Mouse (Mus musculus) Patski (cell line): ENCODE results near the gene B3galt1. TPM values are rescaled to one million over a fixed set of nuclear protein-coding genes. Genes with fewer than 3 reads are reported as not detected.

ENCODE experiments used
- ATAC-seq: fragments of 100-300 bp; one replicate; pipeline ENCODE4 v1.8.0; 2021
- CTCF ChIA-PET: fragments of 350-600 bp; sonication (Branson Sonifier 250); formaldehyde crosslinking; loops from one replicate; lab custom pipeline; 2022; ENCODE audit warnings: inconsistent platforms; lab: Charles Lee
- POLR2A ChIA-PET: fragments of 350-600 bp; sonication (Branson Sonifier 250); formaldehyde crosslinking; loops from one replicate; lab custom pipeline; 2022; ENCODE audit warnings: antibody characterized with exemption, inconsistent platforms; lab: Charles Lee
- DNase-seq: peaks from one replicate; pipeline ENCODE4 v3.0.0-alpha.2; 2011; ENCODE audit warnings: low read depth, low spot score
- H3K27me3 ChIP-seq: fragments of 371-371 bp; one replicate; pipeline ENCODE4 v1.5.1; 2021
- CTCF ChIP-seq: fragments of 100-300 bp; IDR thresholded peaks from one replicate; pipeline ENCODE4 v1.5.1; 2021
- in situ Hi-C: fragments of 300-500 bp; cut with MboI; formaldehyde crosslinking; loops from 3 replicates; pipeline ENCODE4 v1.11.1; 2018; ENCODE audit warnings: low pct_unique_long_range_greater_than_20kb, mixed read lengths
- polyA plus RNA-seq: library from polyadenylated mRNA; unstranded; gene quantifications from one replicate; pipeline ENCODE4 v1.2.3, GENCODE M21; 2021

Gene B3galt1
- polyA plus RNA-seq, 1 experiment from 2014 or later = 15.4 TPM

DNA sequence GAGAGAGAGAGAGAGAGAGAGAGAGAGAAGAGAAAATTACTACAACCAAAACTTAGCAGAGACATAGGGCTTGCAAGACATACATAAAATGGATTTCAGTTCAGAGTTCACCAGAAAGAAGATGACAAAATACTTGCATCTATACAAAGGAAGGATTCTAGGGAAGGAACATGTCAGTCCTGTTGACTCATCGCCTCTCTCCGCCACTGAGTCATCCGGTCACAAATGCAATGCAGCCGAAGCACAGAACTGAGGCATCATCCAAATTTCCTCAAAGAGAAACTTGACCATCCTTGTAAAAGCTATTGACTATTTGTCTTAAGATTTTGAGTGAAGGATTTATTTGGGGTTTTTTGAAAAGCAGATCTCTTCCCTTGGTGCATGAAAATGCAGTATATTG lies 410.8 kb downstream of the B3galt1 start:
- POLR2A ChIA-PET = interaction anchor here (0.7 kb wide), 1 partner anchor 10 kb away, joined by 3 read pairs; no protein-coding TSS in a partner anchor
- ATAC-seq = no peak
- in situ Hi-C loops = no loop called here
- CTCF ChIA-PET = no interaction called here
- TF ChIP-seq CTCF = no peak
- no peaks in the 10 kb centered on the region for H3K27me3 ChIP-seq
- DNase-seq = no peak

- in situ Hi-C loops = no loop called here
- CTCF ChIA-PET = no interaction called here
- TF ChIP-seq CTCF = no peak
These were observed 412.1 kb downstream of the B3galt1 start for GRCm38 (mm10) chr2:67977620-67978262.

DNA sequence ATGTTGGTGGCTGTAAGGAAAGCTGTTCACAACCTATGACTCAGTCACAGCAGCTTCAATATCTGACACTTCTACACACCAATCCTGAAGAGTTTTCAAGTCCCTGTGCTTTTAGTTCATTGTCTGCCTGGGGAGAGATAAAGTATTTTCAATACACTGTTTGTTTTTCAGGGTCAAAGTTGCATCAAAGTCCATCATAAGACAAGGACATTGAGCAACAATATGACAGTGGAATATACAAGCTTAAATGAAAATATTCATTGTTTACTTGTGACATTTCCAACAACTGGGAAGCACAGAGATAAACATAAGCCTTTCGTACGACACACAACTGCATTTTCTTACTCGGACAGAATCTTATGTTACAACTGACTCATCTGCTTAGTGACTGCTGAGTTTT lies 417.9 kb downstream of the B3galt1 start:
- no peak for TF ChIP-seq CTCF
- POLR2A ChIA-PET = no interaction called here
- no peak for ATAC-seq
- CTCF ChIA-PET = interaction anchor here (1.4 kb wide), 1 partner anchor 8 kb away, joined by 3 read pairs; no protein-coding TSS in a partner anchor
- no peak for DNase-seq
- H3K27me3 ChIP-seq = no peaks in the 10 kb centered on the region
- in situ Hi-C loops = no loop called here

More at GRCm38 (mm10) chr2:67977620-67978262, 412.1 kb downstream of the B3galt1 start:
- H3K27me3 ChIP-seq = no peaks in the 10 kb centered on the region
- ATAC-seq = peak; percentile 35
- DNase-seq = no peak
- POLR2A ChIA-PET = no interaction called here

DNA sequence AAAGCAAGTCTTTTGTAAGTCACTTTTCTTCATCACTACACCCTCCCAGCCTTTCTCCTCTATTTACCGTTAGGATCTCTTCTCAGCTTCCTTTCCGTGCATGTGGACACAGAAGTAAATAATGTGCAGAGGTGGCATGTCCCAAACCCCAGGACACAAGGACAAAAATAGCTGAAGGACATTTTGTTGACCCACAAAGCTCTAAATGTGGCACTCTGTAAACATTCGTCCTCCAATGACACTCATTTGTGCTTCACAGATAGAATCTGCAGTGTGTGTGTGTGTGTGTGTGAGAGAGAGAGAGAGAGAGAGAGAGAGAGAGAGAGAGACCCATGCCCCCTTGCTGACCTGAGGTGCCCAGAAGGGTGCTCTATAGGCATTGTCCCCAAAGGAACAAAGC lies 419.5 kb downstream of the B3galt1 start:
- ChIA-PET POLR2A (no interaction called here), CTCF (interaction anchor here (1.1 kb wide), 1 partner anchor 8 kb away, joined by 3 read pairs; no protein-coding TSS in a partner anchor)
- in situ Hi-C loops = no loop called here
- no peaks in the 10 kb centered on the region for H3K27me3 ChIP-seq
- ATAC-seq (no peak), DNase-seq (no peak)
- TF ChIP-seq CTCF = no peak

GRCm38 (mm10) chr2:67993421-67993820 lies 427.8 kb downstream of the B3galt1 start:
- H3K27me3 ChIP-seq = no peaks in the 10 kb centered on the region
- in situ Hi-C loops = no loop called here
- ChIA-PET CTCF (interaction anchor here (1.0 to 1.5 kb wide), 2 partner anchors 9 to 13 kb away, joined by 3 read pairs; no protein-coding TSS in a partner anchor), POLR2A (no interaction called here)
- no peak for TF ChIP-seq CTCF
- no peak for ATAC-seq
- DNase-seq = no peak

- no peak for ATAC-seq
- no peak for DNase-seq
- TF ChIP-seq CTCF = no peak
- in situ Hi-C loops = no loop called here
- CTCF ChIA-PET = no interaction called here
- POLR2A ChIA-PET = no interaction called here
- no peaks in the 10 kb centered on the region for H3K27me3 ChIP-seq
These were observed 437.4 kb downstream of the B3galt1 start for GRCm38 (mm10) chr2:68003091-68003490.

GRCm38 (mm10) chr2:68005210-68005609 lies 439.5 kb downstream of the B3galt1 start:
- H3K27me3 ChIP-seq = no peaks in the 10 kb centered on the region
- in situ Hi-C loops = no loop called here
- DNase-seq (no peak), ATAC-seq (no peak)
- ChIA-PET CTCF (no interaction called here), POLR2A (interaction anchor here (1.1 kb wide), 1 partner anchor 138 kb away, joined by 7 read pairs; no protein-coding TSS in a partner anchor)
- TF ChIP-seq CTCF = no peak

DNA sequence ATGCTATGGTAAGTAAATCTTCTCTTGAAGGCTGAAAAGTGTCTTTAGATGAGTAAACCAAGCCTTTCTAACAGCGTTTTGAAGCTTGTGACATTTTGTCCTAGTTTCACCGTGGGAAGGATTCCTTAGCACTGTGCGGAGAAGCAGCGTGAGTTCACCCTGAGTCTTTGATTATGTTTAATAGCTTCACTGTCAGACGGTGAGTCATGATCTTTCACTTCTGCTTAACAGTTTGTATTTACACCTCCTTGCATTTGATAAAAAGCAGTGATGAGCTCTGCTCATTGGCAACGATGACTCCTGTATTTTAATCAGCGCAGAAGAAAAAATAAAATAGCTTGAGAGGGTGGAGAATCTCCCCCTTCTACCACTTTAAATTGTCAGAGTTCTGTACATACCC lies 440.0 kb downstream of the B3galt1 start:
- ChIA-PET CTCF (no interaction called here), POLR2A (interaction anchor here (1.1 kb wide), 1 partner anchor 137 kb away, joined by 7 read pairs; no protein-coding TSS in a partner anchor)
- in situ Hi-C loops = no loop called here
- no peak for TF ChIP-seq CTCF
- ATAC-seq (no peak), DNase-seq (no peak)
- H3K27me3 ChIP-seq = no peaks in the 10 kb centered on the region

- TF ChIP-seq CTCF = no peak
- ChIA-PET POLR2A (no interaction called here), CTCF (no interaction called here)
- DNase-seq = peak; percentile 33
- in situ Hi-C loops = no loop called here
- no peaks in the 10 kb centered on the region for H3K27me3 ChIP-seq
- peak; percentile 94 for ATAC-seq
These were observed 445.7 kb downstream of the B3galt1 start for GRCm38 (mm10) chr2:68011336-68011735.

- in situ Hi-C loops = no loop called here
- DNase-seq = no peak
- H3K27me3 ChIP-seq = no peaks in the 10 kb centered on the region
- no peak for ATAC-seq
- ChIA-PET CTCF (interaction anchor here (1.1 kb wide), 1 partner anchor 9 kb away, joined by 3 read pairs; no protein-coding TSS in a partner anchor), POLR2A (no interaction called here)
- TF ChIP-seq CTCF = no peak
These were observed 454.6 kb downstream of the B3galt1 start for GRCm38 (mm10) chr2:68020251-68020680.

GRCm38 (mm10) chr2:68021541-68022152 lies 456.0 kb downstream of the B3galt1 start:
- TF ChIP-seq CTCF = no peak
- H3K27me3 ChIP-seq = no peaks in the 10 kb centered on the region
- ChIA-PET CTCF (no interaction called here), POLR2A (no interaction called here)
- ATAC-seq = no peak
- in situ Hi-C loops = no loop called here
- no peak for DNase-seq
